Mouse (Mus musculus) right cerebral cortex, adult 18-20 months (tissue): ENCODE data around the gene Mrps21.
"Not testable (repeated sequence)": the region's sequence is repeated elsewhere in the genome, so short reads cannot be mapped to it uniquely, and the experiment has no call there.

ENCODE experiments used
- DNase-seq: peaks from one replicate; pipeline ENCODE4 v3.0.0; 2022; ENCODE audit warnings: mixed read lengths

Gene Mrps21

GRCm38 (mm10) chr3:95891211-95892065 lies 20.1 kb upstream of the Mrps21 start, which contains the start of gene BC028528:
Gene BC028528, minus strand, starts transcription at chr3:95892005.
- no peak for DNase-seq

GRCm38 (mm10) chr3:95889664-95890063 lies 18.3 kb upstream of the Mrps21 start:
- DNase-seq, result no peak

GRCm38 (mm10) chr3:95887596-95887995 lies 16.3 kb upstream of the Mrps21 start:
- no peak for DNase-seq

GRCm38 (mm10) chr3:95884400-95884799 lies 13.1 kb upstream of the Mrps21 start:
- DNase-seq, result no peak

GRCm38 (mm10) chr3:95882816-95883425 lies 11.6 kb upstream of the Mrps21 start:
- DNase-seq, result peak; percentile 79

GRCm38 (mm10) chr3:95881979-95882815 lies 10.9 kb upstream of the Mrps21 start, which contains the start of gene Ciart:
Gene Ciart, minus strand, starts transcription at chr3:95882251.
- DNase-seq, result peak; percentile 98

GRCm38 (mm10) chr3:95879063-95879462 lies 7.7 kb upstream of the Mrps21 start:
- DNase-seq, result no peak

- no peak for DNase-seq
Observed at GRCm38 (mm10) chr3:95872048-95872447, 729 bp upstream of the Mrps21 start.

- no peak for DNase-seq
Observed at GRCm38 (mm10) chr3:95870976-95871375, 343 bp downstream of the Mrps21 start.

GRCm38 (mm10) chr3:95867408-95867807 lies 3.9 kb downstream of the Mrps21 start:
- no peak for DNase-seq

- no peak for DNase-seq
Observed at GRCm38 (mm10) chr3:95866071-95866470, 5.2 kb downstream of the Mrps21 start.

- no peak for DNase-seq
Observed at GRCm38 (mm10) chr3:95865571-95865970, 5.7 kb downstream of the Mrps21 start.

GRCm38 (mm10) chr3:95865050-95865449 lies 6.3 kb downstream of the Mrps21 start:
- DNase-seq, result peak; percentile 87

GRCm38 (mm10) chr3:95863578-95863977 lies 7.7 kb downstream of the Mrps21 start:
- DNase-seq, result no peak

GRCm38 (mm10) chr3:95861796-95862195 lies 9.5 kb downstream of the Mrps21 start:
- peak; percentile 63 for DNase-seq

- DNase-seq, result no peak
Observed at GRCm38 (mm10) chr3:95861216-95861615, 10.1 kb downstream of the Mrps21 start.

GRCm38 (mm10) chr3:95860323-95860722 lies 11.0 kb downstream of the Mrps21 start:
- DNase-seq, result no peak

- not testable (repeated sequence) for DNase-seq
Observed at GRCm38 (mm10) chr3:95858278-95858677, 13.0 kb downstream of the Mrps21 start.

- not testable (repeated sequence) for DNase-seq
Observed at GRCm38 (mm10) chr3:95857050-95857449, 14.3 kb downstream of the Mrps21 start.

- DNase-seq, result no peak
Observed at GRCm38 (mm10) chr3:95856115-95856514, 15.2 kb downstream of the Mrps21 start.

GRCm38 (mm10) chr3:95855502-95856089 lies 15.7 kb downstream of the Mrps21 start, which contains the start of gene Prpf3:
Gene Prpf3, minus strand, starts transcription at chr3:95855885.
- DNase-seq, result peak; percentile 95

GRCm38 (mm10) chr3:95851317-95851716 lies 20.0 kb downstream of the Mrps21 start:
- DNase-seq, result no peak

- DNase-seq, result no peak
Observed at GRCm38 (mm10) chr3:95850611-95851010, 20.7 kb downstream of the Mrps21 start.
